Mouse (Mus musculus): ENCODE measurements around the gene Upk2. TPM values are rescaled to one million over a fixed set of nuclear protein-coding genes. Genes with fewer than 3 reads are reported as not detected.
"Not testable (repeated sequence)": the region's sequence is repeated elsewhere in the genome, so short reads cannot be mapped to it uniquely, and the experiment has no call there.

Gene Upk2
- polyA plus RNA-seq, 1 experiment from 2014 or later, result 2.5 TPM

GRCm38 (mm10) chr9:44444402-44445025 is 10.3 kb downstream of the Upk2 start:
- not testable (repeated sequence) for H3K4me1 ChIP-seq; H3K9me3 ChIP-seq (replicated peaks); H3K27me3 ChIP-seq; ATAC-seq (replicated peaks; ENCODE audit: low FRiP score); H3K4me3 ChIP-seq (replicated peaks); H3K9ac ChIP-seq; H3K4me2 ChIP-seq; H3K36me3 ChIP-seq; H3K27ac ChIP-seq
- WGBS, result 89% methylated on average over 7 of the region's 7 CpGs

GRCm38 (mm10) chr9:44440961-44441360 is 13.8 kb downstream of the Upk2 start, which contains the start of gene Foxr1:
Foxr1 (minus strand) TSS chr9:44441136.
- no peak for ATAC-seq (replicated peaks; ENCODE audit: low FRiP score)
- H3K27me3 ChIP-seq, result no peaks in the 10 kb centered on the region
- no peaks in the 10 kb centered on the region for H3K4me1 ChIP-seq
- 78% methylated on average over 19 of the region's 19 CpGs for WGBS
- H3K4me2 ChIP-seq, result no peak within 1 kb of the TSS
- no peak within 1 kb of the TSS for H3K9ac ChIP-seq
- H3K4me3 ChIP-seq (replicated peaks), result no peak within 1 kb of the TSS
- H3K9me3 ChIP-seq (replicated peaks), result no peaks in the 10 kb centered on the region
- H3K27ac ChIP-seq, result no peak within 1 kb of the TSS
- H3K36me3 ChIP-seq, result no peaks in the 10 kb centered on the region

- no peak for ATAC-seq (replicated peaks; ENCODE audit: low FRiP score)
- WGBS, result 77% methylated on average over 6 of the region's 6 CpGs
- Histone ChIP-seq H3K9ac (no peak overlapping the region), H3K4me3 (replicated peaks) (no peak overlapping the region), H3K36me3 (no peaks in the 10 kb centered on the region), H3K4me1 (no peaks in the 10 kb centered on the region; the same call in 1 of the 2 replicates), H3K27ac (no peak overlapping the region), H3K27me3 (no peaks in the 10 kb centered on the region), H3K4me2 (no peak overlapping the region), H3K9me3 (replicated peaks) (no peaks in the 10 kb centered on the region)
These were observed 19.0 kb downstream of the Upk2 start for GRCm38 (mm10) chr9:44435747-44436146.

GRCm38 (mm10) chr9:44432577-44433185 is 22.1 kb downstream of the Upk2 start:
- no peak for ATAC-seq (replicated peaks; ENCODE audit: low FRiP score)

GRCm38 (mm10) chr9:44423576-44423975 is 31.2 kb downstream of the Upk2 start:
- no peak overlapping the region for H3K4me2 ChIP-seq
- no peak for ATAC-seq (replicated peaks; ENCODE audit: low FRiP score)
- H3K27me3 ChIP-seq, result no peaks in the 10 kb centered on the region
- H3K27ac ChIP-seq, result no peak overlapping the region
- no peaks in the 10 kb centered on the region for H3K9me3 ChIP-seq (replicated peaks)
- H3K4me1 ChIP-seq, result peaks cover 3% of the 10 kb centered on the region; the same call in 1 of the 2 replicates
- 83% methylated on average over 4 of the region's 4 CpGs for WGBS
- H3K9ac ChIP-seq, result no peak overlapping the region
- no peak overlapping the region for H3K4me3 ChIP-seq (replicated peaks)
- no peaks in the 10 kb centered on the region for H3K36me3 ChIP-seq

More at GRCm38 (mm10) chr9:44432577-44433185, 22.1 kb downstream of the Upk2 start:
- no peaks in the 10 kb centered on the region for H3K27me3 ChIP-seq
- H3K9ac ChIP-seq, result no peak overlapping the region
- H3K27ac ChIP-seq, result no peak overlapping the region
- 36% methylated on average over 5 of the region's 5 CpGs for WGBS
- H3K9me3 ChIP-seq (replicated peaks), result no peaks in the 10 kb centered on the region
- no peak overlapping the region for H3K4me3 ChIP-seq (replicated peaks)
- no peaks in the 10 kb centered on the region for H3K36me3 ChIP-seq
- H3K4me1 ChIP-seq, result no peaks in the 10 kb centered on the region; the same call in 1 of the 2 replicates
- no peak overlapping the region for H3K4me2 ChIP-seq

GRCm38 (mm10) chr9:44420280-44420898 is 34.4 kb downstream of the Upk2 start:
- no peaks in the 10 kb centered on the region for H3K9me3 ChIP-seq (replicated peaks)
- WGBS, result 67% methylated on average over 5 of the region's 5 CpGs
- no peak overlapping the region for H3K4me2 ChIP-seq

GRCm38 (mm10) chr9:44419730-44420129 is 35.0 kb downstream of the Upk2 start:
- H3K36me3 ChIP-seq, result peaks cover 13% of the 10 kb centered on the region
- not testable (repeated sequence) for H3K9me3 ChIP-seq (replicated peaks); H3K4me3 ChIP-seq (replicated peaks); H3K9ac ChIP-seq; H3K4me2 ChIP-seq; H3K27ac ChIP-seq; ATAC-seq (replicated peaks; ENCODE audit: low FRiP score); H3K27me3 ChIP-seq
- peaks cover 18% of the 10 kb centered on the region for H3K4me1 ChIP-seq
- 92% methylated on average over 9 of the region's 9 CpGs for WGBS

More at GRCm38 (mm10) chr9:44420280-44420898, 34.4 kb downstream of the Upk2 start:
- H3K9ac ChIP-seq, result no peak overlapping the region
- H3K4me1 ChIP-seq, result peaks cover 18% of the 10 kb centered on the region
- H3K36me3 ChIP-seq, result peaks cover 11% of the 10 kb centered on the region
- H3K27ac ChIP-seq, result no peak overlapping the region
- no peak for ATAC-seq (replicated peaks; ENCODE audit: low FRiP score)
- no peak overlapping the region for H3K4me3 ChIP-seq (replicated peaks)
- no peaks in the 10 kb centered on the region for H3K27me3 ChIP-seq

- Histone ChIP-seq H3K4me3 (replicated peaks) (peak within 1 kb of the TSS; percentile 76), H3K27me3 (no peaks in the 10 kb centered on the region), H3K36me3 (peaks cover 23% of the 10 kb centered on the region), H3K4me1 (peaks cover 18% of the 10 kb centered on the region), H3K4me2 (peak within 1 kb of the TSS; percentile 79), H3K9me3 (replicated peaks) (no peaks in the 10 kb centered on the region), H3K27ac (peak within 1 kb of the TSS; percentile 88), H3K9ac (peak within 1 kb of the TSS; percentile 75)
- no peak for ATAC-seq (replicated peaks; ENCODE audit: low FRiP score)
- 75% methylated on average over 14 of the region's 14 CpGs for WGBS
These were observed 36.0 kb downstream of the Upk2 start, which contains the start of gene Ccdc84 for GRCm38 (mm10) chr9:44418519-44419385. Ccdc84 (minus strand) TSS chr9:44418569.

- peaks cover 18% of the 10 kb centered on the region for H3K4me1 ChIP-seq
- H3K9me3 ChIP-seq (replicated peaks), result no peaks in the 10 kb centered on the region
- H3K27me3 ChIP-seq, result no peaks in the 10 kb centered on the region
- peak overlapping the region; percentile 75 for H3K9ac ChIP-seq
- peak; percentile 93 for ATAC-seq (replicated peaks; ENCODE audit: low FRiP score)
- H3K36me3 ChIP-seq, result peaks cover 29% of the 10 kb centered on the region
- peak overlapping the region; percentile 76 for H3K4me3 ChIP-seq (replicated peaks)
- WGBS, result under 1% methylated on average over 38 of the region's 38 CpGs
- H3K27ac ChIP-seq, result peak overlapping the region; percentile 88
- H3K4me2 ChIP-seq, result peak overlapping the region; percentile 79
These were observed 36.8 kb downstream of the Upk2 start for GRCm38 (mm10) chr9:44417892-44418363.

GRCm38 (mm10) chr9:44417156-44417891 is 37.5 kb downstream of the Upk2 start:
- Histone ChIP-seq H3K27me3 (no peaks in the 10 kb centered on the region), H3K9ac (peak overlapping the region; percentile 75), H3K4me3 (replicated peaks) (peak overlapping the region; percentile 76), H3K27ac (peak overlapping the region; percentile 88), H3K9me3 (replicated peaks) (no peaks in the 10 kb centered on the region), H3K4me1 (peaks cover 18% of the 10 kb centered on the region), H3K4me2 (peak overlapping the region; percentile 79), H3K36me3 (peaks cover 35% of the 10 kb centered on the region)
- ATAC-seq (replicated peaks; ENCODE audit: low FRiP score), result peak; percentile 85
- WGBS, result 7% methylated on average over 26 of the region's 26 CpGs

GRCm38 (mm10) chr9:44412781-44413180 is 42.0 kb downstream of the Upk2 start:
- Histone ChIP-seq H3K4me1 (peaks cover 19% of the 10 kb centered on the region), H3K9me3 (replicated peaks) (no peaks in the 10 kb centered on the region), H3K27ac (0 out of 2 replicates have a peak overlapping the region, but pooled peaks have one; percentile 19), H3K4me3 (replicated peaks) (no peak overlapping the region), H3K9ac (no peak overlapping the region), H3K27me3 (no peaks in the 10 kb centered on the region), H3K4me2 (no peak overlapping the region), H3K36me3 (peaks cover 71% of the 10 kb centered on the region)
- no peak for ATAC-seq (replicated peaks; ENCODE audit: low FRiP score)
- WGBS, result 83% methylated on average over 2 of the region's 2 CpGs
